Mouse (Mus musculus) midbrain, embryonic 14.5 days (tissue): ENCODE measurements at regions not wholly inside any gene's neighbourhood (a gene's known extent, or its start where the extent isn't known, plus 50 kb on each side); places are given as distances from the start of the nearest gene placed in this dataset.

Experiments used
- ATAC-seq: fragments of 200-750 bp; cut with Nextera tagmentation; 2 replicates; pipeline ENCODE4 v1.8.0; 2017; ENCODE audit warnings: moderate number of reproducible peaks, moderate library complexity; ENCODE audit not compliant: low FRiP score, low TSS enrichment
- DNase-seq: peaks from one replicate; pipeline ENCODE4 v3.0.0-alpha.2; 2015
- H3K27ac ChIP-seq: fragments of 300-500 bp; sonication (generic); replicated peaks from 2 replicates; pipeline ENCODE4 v1.5.1; 2014; ENCODE audit warnings: mild to moderate bottlenecking, low read depth, low read length, moderate library complexity
- H3K27me3 ChIP-seq: fragments of 300-500 bp; sonication (generic); 2 replicates; pipeline ENCODE4 v1.6.1; 2014; ENCODE audit warnings: low read length, control low read depth, mixed read lengths; ENCODE audit not compliant: control insufficient read depth, insufficient read depth
- H3K36me3 ChIP-seq: fragments of 300-500 bp; sonication (generic); 2 replicates; pipeline ENCODE4 v1.6.1; 2014; ENCODE audit warnings: low read length, control low read depth; ENCODE audit not compliant: control insufficient read depth, insufficient read depth
- H3K4me1 ChIP-seq: fragments of 300-500 bp; sonication (generic); 2 replicates; pipeline ENCODE4 v1.6.1; 2014; ENCODE audit warnings: mild to moderate bottlenecking, antibody characterized with exemption, low read length, control low read depth; ENCODE audit not compliant: control insufficient read depth, insufficient read depth
- H3K4me2 ChIP-seq: fragments of 300-500 bp; sonication (generic); 2 replicates; pipeline ENCODE4 v1.6.1; 2014; ENCODE audit warnings: mild to moderate bottlenecking, low read length, moderate library complexity
- H3K4me3 ChIP-seq: fragments of 300-500 bp; sonication (generic); replicated peaks from 2 replicates; pipeline ENCODE4 v1.5.1; 2014; ENCODE audit warnings: low read depth, low read length
- H3K9ac ChIP-seq: fragments of 300-500 bp; sonication (generic); replicated peaks from 2 replicates; pipeline ENCODE4 v1.6.1; 2014; ENCODE audit warnings: mild to moderate bottlenecking, low read length, moderate library complexity
- H3K9me3 ChIP-seq: fragments of 300-500 bp; sonication (generic); 2 replicates; pipeline ENCODE4 v1.6.1; 2016; ENCODE audit warnings: low read length, control low read depth, mixed read lengths; ENCODE audit not compliant: control insufficient read depth
- WGBS: fragments of 180-500 bp; shearing (Covaris S2); extraction: QIAGEN DNeasy Blood & Tissue Kit; methylation state at CpG from one replicate; pipeline ENCODE4 v1.1.7; 2014; 5-methylcytosine and 5-hydroxymethylcytosine counted together

GRCm38 (mm10) chr19:44626261-44626660 lies 63.6 kb downstream of the Hif1an start:
- no peaks in the 10 kb centered on the region for H3K4me1 ChIP-seq
- WGBS: 81% methylated on average over 5 of the region's 5 CpGs
- no peaks in the 10 kb centered on the region for H3K27me3 ChIP-seq
- no peak overlapping the region for H3K4me3 ChIP-seq
- H3K9me3 ChIP-seq: no peaks in the 10 kb centered on the region
- H3K27ac ChIP-seq: no peak overlapping the region
- H3K36me3 ChIP-seq: no peaks in the 10 kb centered on the region
- no peak overlapping the region for H3K9ac ChIP-seq
- DNase-seq: no peak
- H3K4me2 ChIP-seq: no peak overlapping the region
- no peak for ATAC-seq

DNA sequence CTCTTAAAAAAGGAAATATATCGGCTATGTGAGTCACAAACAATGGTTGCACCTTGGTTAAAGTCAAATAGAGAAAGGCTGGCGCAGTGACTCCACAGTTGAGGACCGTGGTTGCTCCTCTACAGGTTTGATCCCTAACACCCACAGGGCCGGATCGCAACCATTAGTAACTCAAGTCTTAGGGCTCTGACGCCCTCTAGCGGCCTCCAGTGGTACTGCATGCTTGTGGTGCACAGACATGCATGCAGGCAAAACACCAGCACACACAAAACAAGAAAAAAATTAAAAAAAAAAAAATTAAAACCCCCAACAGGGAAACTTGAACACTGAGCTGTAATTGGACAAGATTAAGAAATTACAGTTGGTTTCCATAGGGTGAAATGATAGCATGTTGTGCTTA lies 67.1 kb downstream of the Hif1an start:
- peaks cover 4% of the 10 kb centered on the region; the same call in 1 of the 2 replicates for H3K4me1 ChIP-seq
- no peaks in the 10 kb centered on the region for H3K27me3 ChIP-seq

GRCm38 (mm10) chr19:44631356-44632007 lies 68.8 kb downstream of the Hif1an start:
- Histone ChIP-seq H3K4me3 (no peak overlapping the region), H3K9me3 (no peaks in the 10 kb centered on the region), H3K9ac (no peak overlapping the region), H3K4me1 (peaks cover 4% of the 10 kb centered on the region; the same call in 1 of the 2 replicates), H3K27ac (no peak overlapping the region), H3K27me3 (no peaks in the 10 kb centered on the region), H3K36me3 (no peaks in the 10 kb centered on the region), H3K4me2 (no peak overlapping the region)
- WGBS: 84% methylated on average over 19 of the region's 19 CpGs
- DNase-seq (no peak), ATAC-seq (no peak)

More for the DNA sequence above, 67.1 kb downstream of the Hif1an start:
- Histone ChIP-seq H3K36me3 (no peaks in the 10 kb centered on the region), H3K4me2 (no peak overlapping the region), H3K9me3 (no peaks in the 10 kb centered on the region), H3K4me3 (no peak overlapping the region), H3K9ac (no peak overlapping the region), H3K27ac (no peak overlapping the region)
- DNase-seq (no peak), ATAC-seq (no peak)
- WGBS: 67% methylated on average over 7 of the region's 7 CpGs

DNA sequence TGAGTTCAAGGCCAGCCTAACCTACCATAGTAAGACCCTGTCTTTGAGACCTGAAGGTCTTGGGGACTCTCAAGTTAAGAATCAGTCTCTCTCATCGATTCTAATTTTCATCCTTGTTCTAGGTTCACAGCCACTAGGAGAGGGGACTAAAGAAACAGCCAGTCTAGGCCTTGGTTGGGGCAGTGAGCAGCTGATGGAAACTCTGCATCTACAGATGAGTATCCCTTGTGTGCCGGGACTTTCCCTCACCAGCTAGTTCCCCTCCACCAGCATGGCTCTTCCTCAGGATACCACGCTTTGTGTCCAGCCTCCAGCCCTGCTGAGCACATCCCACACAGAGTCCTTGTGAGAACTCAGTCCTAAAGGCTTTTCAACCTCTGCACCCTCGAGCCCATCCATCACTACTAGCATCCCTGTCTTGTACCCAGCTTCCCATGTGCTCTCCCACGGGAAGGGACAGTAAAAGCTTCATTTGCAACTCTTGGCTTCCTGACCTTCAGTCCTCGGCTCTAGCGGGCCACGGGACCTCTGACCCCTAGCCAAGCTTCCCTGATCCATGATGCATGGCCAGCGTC lies 74.6 kb downstream of the Hif1an start:
- H3K9me3 ChIP-seq: no peaks in the 10 kb centered on the region
- ATAC-seq (no peak), DNase-seq (no peak)
- H3K27ac ChIP-seq: no peak overlapping the region
- H3K4me1 ChIP-seq: peaks cover 9% of the 10 kb centered on the region; the same call in 1 of the 2 replicates
- no peaks in the 10 kb centered on the region for H3K36me3 ChIP-seq
- H3K4me2 ChIP-seq: no peak overlapping the region
- no peak overlapping the region for H3K4me3 ChIP-seq
- H3K27me3 ChIP-seq: peaks cover 13% of the 10 kb centered on the region; the same call in 1 of the 2 replicates
- H3K9ac ChIP-seq: no peak overlapping the region
- WGBS: 68% methylated on average over 9 of the region's 9 CpGs

- ATAC-seq (no peak), DNase-seq (peak; percentile 52)
- Histone ChIP-seq H3K27ac (no peak overlapping the region), H3K9me3 (no peaks in the 10 kb centered on the region), H3K36me3 (no peaks in the 10 kb centered on the region), H3K9ac (peak overlapping the region; percentile 40; the same call in 1 of the 2 replicates), H3K27me3 (peaks cover 17% of the 10 kb centered on the region), H3K4me3 (peak overlapping the region; percentile 28), H3K4me1 (peaks cover 5% of the 10 kb centered on the region; the same call in 1 of the 2 replicates), H3K4me2 (peak overlapping the region; percentile 63)
- under 1% methylated on average over 26 of the region's 26 CpGs for WGBS
Observed at GRCm38 (mm10) chr19:44640021-44640420, 77.4 kb downstream of the Hif1an start.

GRCm38 (mm10) chr19:44640551-44640950 lies 77.9 kb downstream of the Hif1an start:
- H3K9ac ChIP-seq: peak overlapping the region; percentile 40; the same call in 1 of the 2 replicates
- peak overlapping the region; percentile 28 for H3K4me3 ChIP-seq
- DNase-seq (no peak), ATAC-seq (no peak)
- peaks cover 5% of the 10 kb centered on the region; the same call in 1 of the 2 replicates for H3K4me1 ChIP-seq
- H3K9me3 ChIP-seq: no peaks in the 10 kb centered on the region
- WGBS: 0% methylated on average over 1 of the region's 1 CpGs
- H3K4me2 ChIP-seq: peak overlapping the region; percentile 63
- peaks cover 17% of the 10 kb centered on the region for H3K27me3 ChIP-seq
- no peaks in the 10 kb centered on the region for H3K36me3 ChIP-seq
- no peak overlapping the region for H3K27ac ChIP-seq

- no peak overlapping the region for H3K27ac ChIP-seq
- peaks cover 13% of the 10 kb centered on the region for H3K27me3 ChIP-seq
Observed at GRCm38 (mm10) chr19:44642294-44642693, 79.6 kb downstream of the Hif1an start.

GRCm38 (mm10) chr19:44644376-44644775 lies 81.7 kb downstream of the Hif1an start:
- Histone ChIP-seq H3K36me3 (no peaks in the 10 kb centered on the region), H3K9ac (no peak overlapping the region), H3K27me3 (peaks cover 21% of the 10 kb centered on the region), H3K9me3 (no peaks in the 10 kb centered on the region), H3K4me1 (peaks cover 5% of the 10 kb centered on the region; the same call in 1 of the 2 replicates), H3K4me2 (no peak overlapping the region), H3K27ac (no peak overlapping the region), H3K4me3 (no peak overlapping the region)
- 49% methylated on average over 3 of the region's 3 CpGs for WGBS
- ATAC-seq (no peak), DNase-seq (no peak)

More at GRCm38 (mm10) chr19:44642294-44642693, 79.6 kb downstream of the Hif1an start:
- Histone ChIP-seq H3K4me2 (no peak overlapping the region), H3K36me3 (no peaks in the 10 kb centered on the region), H3K9ac (no peak overlapping the region), H3K4me1 (peaks cover 5% of the 10 kb centered on the region; the same call in 1 of the 2 replicates), H3K9me3 (no peaks in the 10 kb centered on the region), H3K4me3 (no peak overlapping the region)
- ATAC-seq: no peak
- DNase-seq: no peak
- WGBS: 56% methylated on average over 4 of the region's 4 CpGs

GRCm38 (mm10) chr19:44644929-44645328 lies 82.3 kb downstream of the Hif1an start:
- no peak overlapping the region for H3K4me3 ChIP-seq
- peaks cover 3% of the 10 kb centered on the region; the same call in 1 of the 2 replicates for H3K4me1 ChIP-seq
- H3K4me2 ChIP-seq: no peak overlapping the region
- no peaks in the 10 kb centered on the region for H3K9me3 ChIP-seq
- H3K27me3 ChIP-seq: peaks cover 26% of the 10 kb centered on the region
- ATAC-seq (no peak), DNase-seq (no peak)
- H3K9ac ChIP-seq: no peak overlapping the region
- no peak overlapping the region for H3K27ac ChIP-seq
- no peaks in the 10 kb centered on the region for H3K36me3 ChIP-seq
- WGBS: 53% methylated on average over 4 of the region's 4 CpGs
